Mouse (Mus musculus): ENCODE data around the gene A730015C16Rik.

DNA sequence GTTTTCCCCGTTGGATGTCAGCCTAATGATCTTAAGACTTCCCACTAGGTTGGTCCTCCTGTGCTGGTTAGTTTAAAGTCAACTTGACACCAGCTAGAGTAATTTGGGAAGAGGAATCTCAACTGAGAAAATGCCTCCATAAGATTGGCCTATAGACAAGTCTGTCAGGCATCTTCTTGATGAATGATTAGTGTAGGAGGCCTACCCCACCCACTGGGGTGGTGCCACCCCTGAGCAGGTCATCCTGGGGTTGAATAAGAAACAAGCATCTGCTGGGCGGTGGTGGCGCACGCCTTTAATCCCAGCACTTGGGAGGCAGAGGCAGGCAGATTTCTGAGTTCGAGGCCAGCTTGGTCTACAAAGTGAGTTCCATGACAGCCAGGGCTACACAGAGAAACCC lies 25.3 kb upstream of the A730015C16Rik start:
- TF ChIP-seq CTCF (IDR thresholded peaks at IDR 0.05; ENCODE audit: control insufficient read depth, insufficient read depth, insufficient read length) (no peak), MYOG (IDR thresholded peaks at IDR 0.05; ENCODE audit: control insufficient read depth, extremely low read depth, insufficient read length) (no peak), USF1 (IDR thresholded peaks at IDR 0.05; ENCODE audit: low read depth) (no peak), MYOD1 (IDR thresholded peaks at IDR 0.05; ENCODE audit: control insufficient read depth, insufficient read length, low read depth) (no peak), CEBPB (IDR thresholded peaks at IDR 0.05; ENCODE audit: low read depth) (no peak)

Data from C2C12 (cell line).